Mouse (Mus musculus) E14TG2a.4 (cell line): ENCODE results near the gene Nprl3.

Experiments
- H3K27me3 ChIP-seq: 2 replicates; pipeline ENCODE4 v1.6.1; 2014; ENCODE audit warnings: low read length, control low read depth; ENCODE audit not compliant: insufficient read depth
- H3K36me3 ChIP-seq: 2 replicates; pipeline ENCODE4 v1.6.1; 2014; ENCODE audit warnings: low read length, control low read depth; ENCODE audit not compliant: insufficient read depth
- H3K4me1 ChIP-seq: replicated peaks from 2 replicates; pipeline ENCODE4 v1.6.1; 2014; ENCODE audit warnings: low read depth, low read length, control low read depth
- H3K4me3 ChIP-seq: replicated peaks from 2 replicates; pipeline ENCODE4 v1.5.1; 2014; ENCODE audit warnings: mild to moderate bottlenecking, low read length
- H3K9me3 ChIP-seq: 2 replicates; pipeline ENCODE4 v1.6.1; 2014; ENCODE audit warnings: low read length, control low read depth
- CTCF ChIP-seq: conservative IDR thresholded peaks from 2 replicates; pipeline ENCODE4 v1.5.1; 2014; ENCODE audit warnings: low read length
- NANOG ChIP-seq: IDR thresholded peaks from 2 replicates; pipeline ENCODE4 v1.6.1; 2014; ENCODE audit warnings: borderline replicate concordance, low read length, mixed read lengths
- POU5F1 ChIP-seq: IDR thresholded peaks from 2 replicates; pipeline ENCODE4 v1.6.1; 2014; ENCODE audit warnings: low read length, borderline replicate concordance

The Nprl3 gene

DNA sequence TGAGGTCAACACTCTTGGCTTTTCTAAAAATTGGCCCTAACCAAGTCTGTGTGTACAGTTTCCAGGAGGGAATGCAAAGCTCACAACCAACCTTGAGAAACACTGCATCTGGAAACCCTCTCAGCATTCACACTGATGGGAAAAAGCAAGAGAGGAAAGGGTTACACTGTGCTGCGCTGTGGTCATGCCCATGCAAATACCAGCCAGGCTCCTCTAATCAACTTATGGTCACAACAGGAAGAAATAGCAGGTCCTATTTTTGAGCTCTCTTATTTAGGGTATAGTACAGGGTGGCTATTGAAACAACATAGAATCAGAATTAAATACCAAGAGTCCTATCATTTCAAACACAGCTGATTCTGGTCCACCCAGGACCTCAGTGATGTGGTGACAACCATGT lies 22.9 kb downstream of the Nprl3 start:
- H3K9me3 ChIP-seq: no peaks in the 10 kb centered on the region
- peaks cover 19% of the 10 kb centered on the region for H3K4me1 ChIP-seq
- no peak overlapping the region for H3K4me3 ChIP-seq
- TF ChIP-seq POU5F1 (no peak), NANOG (no peak), CTCF (no peak)
- no peaks in the 10 kb centered on the region for H3K27me3 ChIP-seq
- peaks cover 82% of the 10 kb centered on the region for H3K36me3 ChIP-seq

DNA sequence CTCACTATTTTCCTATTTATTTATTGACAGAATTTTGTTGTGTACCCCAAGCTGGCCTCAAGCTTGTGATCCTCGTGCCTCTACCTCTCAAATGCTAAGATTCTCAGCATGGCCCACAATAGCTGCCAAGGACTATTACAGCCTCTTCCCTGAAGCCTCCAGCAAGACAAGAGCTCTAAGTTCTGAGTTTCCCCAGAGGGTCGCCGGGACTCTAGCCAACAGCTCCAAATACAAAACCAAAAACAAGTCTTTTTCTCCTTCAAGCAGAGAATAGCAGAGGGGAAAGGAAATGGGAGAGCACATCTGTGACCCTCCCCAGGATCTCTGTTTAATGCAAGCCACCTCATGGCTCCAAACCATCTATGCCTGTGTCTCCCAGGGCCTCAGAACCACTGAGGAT lies 23.4 kb downstream of the Nprl3 start:
- no peaks in the 10 kb centered on the region for H3K9me3 ChIP-seq
- H3K4me1 ChIP-seq: peaks cover 19% of the 10 kb centered on the region
- H3K36me3 ChIP-seq: peaks cover 81% of the 10 kb centered on the region
- H3K27me3 ChIP-seq: no peaks in the 10 kb centered on the region
- H3K4me3 ChIP-seq: no peak overlapping the region
- TF ChIP-seq CTCF (no peak), POU5F1 (no peak), NANOG (no peak)

DNA sequence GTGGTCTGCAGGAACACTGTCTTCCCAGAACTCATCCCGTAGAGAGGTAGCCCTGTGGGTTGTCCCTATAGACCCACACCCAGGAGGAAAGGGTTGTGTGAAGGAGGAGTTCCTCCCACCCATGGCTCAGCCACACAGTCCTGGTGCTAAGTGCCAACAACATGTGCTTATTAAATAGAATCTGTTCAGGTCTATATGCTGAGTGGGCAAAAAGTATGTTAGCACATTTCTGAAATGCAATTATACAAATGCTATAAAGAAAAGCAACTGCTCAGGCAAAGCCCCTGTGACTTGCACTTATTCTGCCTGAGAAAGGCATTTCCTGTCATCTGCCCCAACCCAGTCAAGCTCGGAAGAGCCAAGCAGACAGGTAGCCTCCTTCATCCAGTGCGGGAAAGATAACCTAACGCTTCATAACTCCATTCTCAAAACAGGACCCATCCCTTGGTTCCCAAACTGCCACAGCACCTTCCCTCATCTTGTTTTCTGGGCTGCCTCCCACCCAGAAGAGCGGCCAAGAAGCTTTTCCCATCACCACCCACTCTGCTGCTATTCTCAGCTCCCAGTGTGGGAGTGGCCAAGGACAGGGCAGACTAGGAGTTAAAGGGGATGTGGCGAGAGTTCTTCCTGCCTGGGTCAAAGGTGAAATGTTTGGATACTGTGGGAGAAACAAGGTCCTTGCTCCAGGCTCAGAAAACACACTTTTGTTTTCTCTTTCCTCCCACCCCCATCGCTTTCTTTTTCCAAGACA lies 24.1 kb downstream of the Nprl3 start:
- peaks cover 79% of the 10 kb centered on the region for H3K36me3 ChIP-seq
- H3K27me3 ChIP-seq: no peaks in the 10 kb centered on the region
- no peak for TF ChIP-seq POU5F1
- no peak for TF ChIP-seq NANOG
- no peak for TF ChIP-seq CTCF

DNA sequence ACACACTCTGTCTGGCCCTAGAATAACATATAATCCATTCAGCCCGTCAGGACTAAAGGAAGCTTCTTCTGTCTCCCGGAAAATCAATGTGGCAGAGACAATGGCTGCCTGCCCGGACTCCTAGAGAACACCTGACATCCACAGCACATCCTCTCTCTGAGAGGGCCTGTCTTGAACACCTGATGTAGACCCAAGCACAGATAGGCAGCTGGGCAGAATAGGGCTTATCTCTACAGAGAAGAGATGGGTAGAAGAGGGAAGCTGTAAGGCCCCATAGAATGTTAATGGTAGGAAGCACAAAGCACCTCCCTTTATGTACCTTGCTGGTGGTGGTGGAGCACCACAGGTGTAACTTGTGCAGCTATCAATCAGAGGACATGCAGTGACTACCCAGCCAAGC lies 25.3 kb downstream of the Nprl3 start:
- H3K27me3 ChIP-seq: no peaks in the 10 kb centered on the region
- H3K4me3 ChIP-seq: no peak overlapping the region
- TF ChIP-seq CTCF: no peak
- no peak for TF ChIP-seq POU5F1
- no peak for TF ChIP-seq NANOG
- peaks cover 23% of the 10 kb centered on the region for H3K4me1 ChIP-seq
- H3K9me3 ChIP-seq: no peaks in the 10 kb centered on the region
- H3K36me3 ChIP-seq: peaks cover 78% of the 10 kb centered on the region

More for the DNA sequence above, 24.1 kb downstream of the Nprl3 start:
- Histone ChIP-seq H3K4me3 (0 out of 2 replicates have a peak overlapping the region, but pooled peaks have one; percentile 1), H3K4me1 (peaks cover 19% of the 10 kb centered on the region), H3K9me3 (no peaks in the 10 kb centered on the region)

DNA sequence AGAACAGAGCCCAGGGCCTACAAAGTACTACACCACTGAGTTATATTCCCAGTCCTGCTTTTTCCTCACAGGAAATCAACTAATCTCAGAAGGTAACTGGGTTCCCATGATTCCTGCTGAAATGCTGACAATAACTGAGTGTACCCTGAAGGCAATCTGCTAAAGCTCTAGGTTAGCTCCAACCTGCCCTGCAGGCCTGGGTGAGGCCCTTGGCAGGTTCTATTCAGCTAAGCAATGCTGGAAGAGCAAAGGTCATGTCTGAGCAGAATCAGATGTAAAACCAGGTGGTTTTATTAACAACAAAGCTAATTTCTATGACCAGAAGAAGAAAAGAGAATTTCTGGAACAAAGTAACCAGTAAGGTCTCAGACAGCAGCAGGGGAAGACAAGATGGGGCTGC lies 26.1 kb downstream of the Nprl3 start:
- Histone ChIP-seq H3K36me3 (peaks cover 78% of the 10 kb centered on the region), H3K9me3 (no peaks in the 10 kb centered on the region)
- TF ChIP-seq CTCF: no peak
- TF ChIP-seq POU5F1: no peak

DNA sequence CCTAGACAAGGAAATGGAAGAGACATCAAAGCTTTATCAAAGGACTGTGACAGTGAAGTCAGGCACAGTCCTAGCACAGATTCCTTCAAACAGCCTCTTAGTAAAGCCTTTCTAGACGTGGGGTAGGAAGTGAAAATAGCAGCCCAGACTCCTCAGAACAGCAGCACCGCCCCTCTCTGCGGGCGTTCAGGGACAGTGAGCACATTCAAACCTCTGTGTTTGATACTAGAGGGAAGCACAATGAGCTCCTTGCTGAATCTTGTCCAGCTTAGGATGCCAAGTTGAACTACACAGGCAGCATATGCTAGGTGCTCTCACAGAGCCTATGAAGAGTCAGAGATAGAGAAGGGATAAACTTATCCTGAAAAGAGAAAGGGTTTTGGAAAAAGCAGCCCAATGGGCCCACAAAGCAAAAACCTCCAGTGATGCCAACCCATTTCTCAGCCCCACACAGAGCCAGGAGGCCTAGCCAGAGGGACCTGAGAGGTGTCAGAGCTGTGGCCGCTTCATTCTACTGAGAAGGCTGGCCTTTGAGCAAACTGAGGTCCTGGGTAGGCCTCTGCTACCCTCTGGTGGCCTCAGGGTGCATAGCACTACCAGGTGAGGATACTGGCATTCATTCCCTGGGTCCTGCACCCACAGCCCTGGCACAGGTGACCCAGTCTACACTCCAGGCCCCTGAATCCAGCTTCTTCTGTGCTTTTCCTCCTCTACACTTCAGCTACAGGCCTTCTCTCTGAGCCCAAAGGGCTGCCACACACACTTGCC lies 29.2 kb downstream of the Nprl3 start:
- H3K36me3 ChIP-seq: peaks cover 90% of the 10 kb centered on the region
- H3K27me3 ChIP-seq: no peaks in the 10 kb centered on the region
- TF ChIP-seq CTCF (peak; percentile 94), NANOG (no peak), POU5F1 (no peak)
- H3K4me3 ChIP-seq: no peak overlapping the region
- H3K9me3 ChIP-seq: no peaks in the 10 kb centered on the region
- peaks cover 12% of the 10 kb centered on the region for H3K4me1 ChIP-seq

More for the DNA sequence above, 26.1 kb downstream of the Nprl3 start:
- Histone ChIP-seq H3K27me3 (no peaks in the 10 kb centered on the region), H3K4me3 (no peak overlapping the region), H3K4me1 (peaks cover 23% of the 10 kb centered on the region)

DNA sequence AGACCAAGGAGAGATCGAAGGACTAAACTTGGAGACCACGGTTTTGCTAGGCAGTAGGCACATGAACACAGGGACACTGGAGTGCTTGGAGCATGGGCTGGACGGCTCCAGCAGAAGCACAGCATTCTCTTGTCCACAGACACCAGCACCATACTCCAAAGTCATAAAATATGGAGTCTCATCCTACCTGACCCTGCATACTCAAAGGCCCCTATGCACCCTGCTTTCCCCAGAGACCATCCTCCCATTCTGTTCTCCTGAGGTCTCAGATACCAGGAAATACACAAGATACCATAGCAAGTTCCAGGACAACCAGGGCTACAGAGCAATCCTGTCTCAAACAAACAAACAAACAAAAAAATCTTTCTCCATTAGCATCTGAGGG lies 30.1 kb downstream of the Nprl3 start:
- Histone ChIP-seq H3K4me1 (peaks cover 13% of the 10 kb centered on the region), H3K9me3 (no peaks in the 10 kb centered on the region), H3K4me3 (no peak overlapping the region), H3K27me3 (no peaks in the 10 kb centered on the region), H3K36me3 (peaks cover 91% of the 10 kb centered on the region)
- TF ChIP-seq POU5F1 (no peak), CTCF (no peak), NANOG (no peak)

DNA sequence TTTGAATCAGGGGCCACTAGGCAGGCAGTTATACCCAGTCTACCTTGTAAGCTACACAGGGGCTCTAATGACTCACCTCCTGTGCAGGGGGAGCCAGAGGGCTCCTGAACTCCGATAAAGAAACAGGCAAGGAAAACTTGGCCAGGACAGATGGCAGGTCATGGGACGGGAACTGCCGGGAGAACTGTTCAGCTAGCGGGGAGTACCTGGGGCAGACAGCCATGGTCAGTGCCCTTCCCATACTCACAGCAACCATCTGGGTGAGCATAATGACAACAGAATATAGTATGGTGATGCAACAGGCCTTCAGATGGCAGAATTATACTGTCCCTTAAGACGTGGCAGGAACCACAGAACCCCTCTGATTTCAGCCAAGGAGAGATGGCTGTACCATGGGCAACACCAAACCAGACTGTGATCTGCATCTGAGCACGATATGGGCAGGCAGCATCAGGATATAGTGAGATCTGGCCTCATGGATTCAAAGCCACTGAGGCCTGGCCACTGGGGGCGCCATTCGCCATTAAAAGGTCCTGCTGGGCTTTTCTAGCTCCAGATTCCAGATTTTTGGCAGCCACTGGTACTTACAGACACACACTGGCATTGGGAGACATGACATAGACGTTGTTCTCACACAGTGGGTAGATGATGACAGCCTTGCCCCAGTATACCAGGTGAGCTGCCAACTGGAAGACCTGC lies 30.6 kb downstream of the Nprl3 start:
- H3K4me1 ChIP-seq: peaks cover 13% of the 10 kb centered on the region
- no peak overlapping the region for H3K4me3 ChIP-seq
- H3K36me3 ChIP-seq: peaks cover 91% of the 10 kb centered on the region
- TF ChIP-seq POU5F1: no peak
- peak; percentile 80 for TF ChIP-seq CTCF
- no peaks in the 10 kb centered on the region for H3K9me3 ChIP-seq
- no peaks in the 10 kb centered on the region for H3K27me3 ChIP-seq
